15 mouse cellular contexts compared by ENCODE assay signal in genomic region chr4:123605948-123606347, GRCm38 (mm10).
DNase-seq lines count a peak whose midpoint lies in the region; ATAC-seq lines count a peak whose summit lies in the region.
"Had no signal": no experiment of that assay in that cellular context is flagged by ENCODE, and none has a peak within 500 bp of the region (broad histone marks: within the 10 kb centered on the region; RNA-seq: fewer than 3 reads in every experiment).

No protein-coding gene starts in this region.

- WGBS in heart, embryonic 15.5 days = 23% methylated on average over 5 of the region's 5 CpGs
- WGBS in heart, embryonic 11.5 days (ENCODE audit: insufficient replicate concordance) = 33% methylated on average over 5 of the region's 5 CpGs
- WGBS in neural tube, embryonic 14.5 days = 32% methylated on average over 5 of the region's 5 CpGs
- WGBS in neural tube, embryonic 15.5 days = 36% methylated on average over 5 of the region's 5 CpGs

- H3K4me2 ChIP-seq in heart, embryonic 15.5 days = peak overlapping the region; percentile 23; the same call in 1 of the 2 replicates
- H3K4me2 ChIP-seq in heart, embryonic 11.5 days = no peak overlapping the region
- no peak overlapping the region for H3K4me2 ChIP-seq in neural tube, embryonic 14.5 days (ENCODE audit: low read depth, low read length)
- no peak overlapping the region for H3K4me2 ChIP-seq in neural tube, embryonic 15.5 days
- H3K4me2 ChIP-seq: forebrain, embryonic 12.5 days; liver, embryonic 11.5 days had no signal

- H3K9me3 ChIP-seq in heart, embryonic 15.5 days (replicated peaks) = no peaks in the 10 kb centered on the region
- no peaks in the 10 kb centered on the region for H3K9me3 ChIP-seq in heart, embryonic 11.5 days (replicated peaks; ENCODE audit: control insufficient read depth, low read length)
- no peaks in the 10 kb centered on the region for H3K9me3 ChIP-seq in neural tube, embryonic 14.5 days (ENCODE audit: control insufficient read depth, low read length)
- no peaks in the 10 kb centered on the region for H3K9me3 ChIP-seq in neural tube, embryonic 15.5 days (replicated peaks)

- peak; percentile 53 for DNase-seq in left cerebral cortex, postnatal 4 days
- DNase-seq in left cerebral cortex, adult 18-20 months (ENCODE audit: low spot score in 2 of 2) = no peak
- DNase-seq: adrenal gland, postnatal 36 days; gastrocnemius, adult 2 months; kidney, adult 18-20 months; thymus, postnatal 14 days had no signal

- ATAC-seq in heart, embryonic 15.5 days (replicated peaks; ENCODE audit: insufficient number of reproducible peaks, insufficient read depth, low FRiP score, low read depth) = peak; percentile 39; the same call in 1 of the 2 replicates
- no peak for ATAC-seq in heart, embryonic 11.5 days (replicated peaks; ENCODE audit: insufficient number of reproducible peaks, low FRiP score, low TSS enrichment)
- 0 out of 2 replicates have a peak, but pooled peaks have one; percentile 60 for ATAC-seq in neural tube, embryonic 14.5 days (ENCODE audit: low read depth)
- no peak for ATAC-seq in neural tube, embryonic 15.5 days (ENCODE audit: low FRiP score)
- no peak for ATAC-seq in erythroblast, adult 5-6 weeks (replicated peaks; ENCODE audit: low FRiP score, poor library complexity, severe bottlenecking)
- ATAC-seq: activated CD4-positive, CD25-positive, alpha-beta regulatory T cell, adult 4 months; CD4-positive, CD25-positive, alpha-beta regulatory T cell, adult 4 months had no signal

- H3K9ac ChIP-seq in heart, embryonic 15.5 days = no peak overlapping the region
- H3K9ac ChIP-seq in heart, embryonic 11.5 days (ENCODE audit: low read depth, low read length) = no peak overlapping the region
- H3K9ac ChIP-seq in neural tube, embryonic 14.5 days (replicated peaks; ENCODE audit: low read depth, low read length) = no peak overlapping the region
- no peak overlapping the region for H3K9ac ChIP-seq in neural tube, embryonic 15.5 days (replicated peaks)
- H3K9ac ChIP-seq: forebrain, embryonic 12.5 days had no signal

- no peaks in the 10 kb centered on the region for H3K36me3 ChIP-seq in heart, embryonic 15.5 days
- no peaks in the 10 kb centered on the region for H3K36me3 ChIP-seq in heart, embryonic 11.5 days (ENCODE audit: control insufficient read depth, insufficient read depth, low read length)
- H3K36me3 ChIP-seq in neural tube, embryonic 14.5 days (ENCODE audit: control insufficient read depth, insufficient read depth, low read length) = no peaks in the 10 kb centered on the region
- no peaks in the 10 kb centered on the region for H3K36me3 ChIP-seq in neural tube, embryonic 15.5 days

- H3K4me1 ChIP-seq in heart, embryonic 15.5 days (replicated peaks) = peaks cover 20% of the 10 kb centered on the region
- H3K4me1 ChIP-seq in heart, embryonic 11.5 days (ENCODE audit: control insufficient read depth, insufficient read depth, low read length) = peaks cover 15% of the 10 kb centered on the region
- H3K4me1 ChIP-seq in neural tube, embryonic 14.5 days (ENCODE audit: control insufficient read depth, insufficient read depth, low read length) = peaks cover 10% of the 10 kb centered on the region; the same call in 1 of the 2 replicates
- H3K4me1 ChIP-seq in neural tube, embryonic 15.5 days = peaks cover 10% of the 10 kb centered on the region

- no peak overlapping the region for H3K4me3 ChIP-seq in heart, embryonic 15.5 days
- H3K4me3 ChIP-seq in heart, embryonic 11.5 days (ENCODE audit: low read depth, low read length) = no peak overlapping the region
- no peak overlapping the region for H3K4me3 ChIP-seq in neural tube, embryonic 14.5 days (ENCODE audit: low read depth, low read length)
- H3K4me3 ChIP-seq in neural tube, embryonic 15.5 days (replicated peaks) = no peak overlapping the region
- H3K4me3 ChIP-seq: forebrain, embryonic 12.5 days; gastrocnemius, adult 2 months had no signal

- no peak overlapping the region for H3K27ac ChIP-seq in heart, embryonic 15.5 days
- H3K27ac ChIP-seq in heart, embryonic 11.5 days (ENCODE audit: low read depth, low read length) = no peak overlapping the region
- H3K27ac ChIP-seq in neural tube, embryonic 14.5 days (ENCODE audit: low read depth, low read length) = no peak overlapping the region
- no peak overlapping the region for H3K27ac ChIP-seq in neural tube, embryonic 15.5 days (replicated peaks)
- H3K27ac ChIP-seq: forebrain, embryonic 12.5 days; gastrocnemius, adult 2 months had no signal

- H3K27me3 ChIP-seq in heart, embryonic 15.5 days = no peaks in the 10 kb centered on the region
- no peaks in the 10 kb centered on the region for H3K27me3 ChIP-seq in heart, embryonic 11.5 days (ENCODE audit: control insufficient read depth, insufficient read depth, low read length)
- H3K27me3 ChIP-seq in neural tube, embryonic 14.5 days (ENCODE audit: control insufficient read depth, insufficient read depth, low read length) = no peaks in the 10 kb centered on the region
- no peaks in the 10 kb centered on the region for H3K27me3 ChIP-seq in neural tube, embryonic 15.5 days (replicated peaks)
- H3K27me3 ChIP-seq: forebrain, embryonic 12.5 days had no signal

- intact Hi-C loops in left cerebral cortex, postnatal 4 days (cut with DNase I) = no loop called here

Comparison
In these comparisons a context has a peak if more than half of its experiments do, and no peak if none do; other contexts are left out.
1. ATAC-seq: peak in heart, embryonic 15.5 days (single experiment) and neural tube, embryonic 14.5 days (single experiment); none in heart, embryonic 11.5 days (single experiment), neural tube, embryonic 15.5 days (single experiment) and erythroblast, adult 5-6 weeks (single experiment).